8 mouse cellular contexts compared by ENCODE assay signal in genomic region chr11:61853659-61854058, GRCm38 (mm10). TPM values are rescaled to one million over a fixed set of nuclear protein-coding genes. Genes with fewer than 3 reads are reported as not detected.
DNase-seq lines count a peak whose midpoint lies in the region; ATAC-seq and TF ChIP-seq lines count a peak whose summit lies in the region.

No protein-coding gene starts in this region.

- H3K4me3 ChIP-seq in heart, embryonic 10.5 days: peak overlapping the region; percentile 98
- peak overlapping the region; percentile 67 for H3K4me3 ChIP-seq in C2C12 (ENCODE audit: insufficient read depth, poor library complexity, severe bottlenecking)
- H3K4me3 ChIP-seq in forebrain, embryonic 12.5 days (replicated peaks): peak overlapping the region; percentile 98
- H3K4me3 ChIP-seq in liver, embryonic 12.5 days: peak overlapping the region; percentile 92

- H3ac ChIP-seq in C2C12 (ENCODE audit: control insufficient read depth, insufficient read length, low read depth): peak overlapping the region; percentile 94

- H3K27me3 ChIP-seq in heart, embryonic 10.5 days (ENCODE audit: insufficient read depth, poor library complexity, severe bottlenecking): no peaks in the 10 kb centered on the region
- H3K27me3 ChIP-seq in C2C12 (ENCODE audit: control insufficient read depth, insufficient read depth, insufficient read length): no peaks in the 10 kb centered on the region
- no peaks in the 10 kb centered on the region for H3K27me3 ChIP-seq in forebrain, embryonic 12.5 days
- H3K27me3 ChIP-seq in liver, embryonic 12.5 days (replicated peaks): 0 out of 2 replicates have a peak, but pooled peaks cover 4% of the 10 kb centered on the region

- WGBS in heart, embryonic 10.5 days: 21% methylated on average over 5 of the region's 5 CpGs
- 10% methylated on average over 5 of the region's 5 CpGs for WGBS in forebrain, embryonic 12.5 days
- 17% methylated on average over 5 of the region's 5 CpGs for WGBS in liver, embryonic 12.5 days (ENCODE audit: insufficient replicate concordance)

- peak overlapping the region; percentile 98 for H3K27ac ChIP-seq in heart, embryonic 10.5 days
- peak overlapping the region; percentile 96 for H3K27ac ChIP-seq in forebrain, embryonic 12.5 days
- peak overlapping the region; percentile 88 for H3K27ac ChIP-seq in liver, embryonic 12.5 days

- peak overlapping the region; percentile 77 for H3K4me2 ChIP-seq in forebrain, embryonic 12.5 days
- peak overlapping the region; percentile 99 for H3K4me2 ChIP-seq in liver, embryonic 12.5 days

- H3K4me1 ChIP-seq in heart, embryonic 10.5 days: no peaks in the 10 kb centered on the region
- peaks cover 17% of the 10 kb centered on the region for H3K4me1 ChIP-seq in forebrain, embryonic 12.5 days
- H3K4me1 ChIP-seq in liver, embryonic 12.5 days: peaks cover 24% of the 10 kb centered on the region

- peak overlapping the region; percentile 99 for H3K9ac ChIP-seq in forebrain, embryonic 12.5 days
- peak overlapping the region; percentile 94 for H3K9ac ChIP-seq in liver, embryonic 12.5 days

- ATAC-seq in forebrain, embryonic 12.5 days (ENCODE audit: low FRiP score): no peak
- ATAC-seq in liver, embryonic 12.5 days: no peak

- H3K79me2 ChIP-seq in C2C12 (ENCODE audit: control insufficient read depth, insufficient read depth): no peaks in the 10 kb centered on the region

- TF ChIP-seq CTCF in C2C12 (IDR thresholded peaks at IDR 0.05; ENCODE audit: control insufficient read depth, insufficient read depth, insufficient read length): no peak

- no peak for DNase-seq in heart, embryonic 10.5 days (ENCODE audit: low spot score)
- DNase-seq in heart, postnatal 4 days: no peak
- no peak for DNase-seq in c-Kit-positive CD71-positive TER-119-positive erythroid progenitor cells, embryonic 14.5 days (ENCODE audit: low spot score)
- DNase-seq in layer of hippocampus, adult 9-10 months (ENCODE audit: low spot score): no peak
- DNase-seq in embryo, embryonic 11 days: no peak

- H3K9me3 ChIP-seq in heart, embryonic 10.5 days: no peaks in the 10 kb centered on the region
- no peaks in the 10 kb centered on the region for H3K9me3 ChIP-seq in forebrain, embryonic 12.5 days
- H3K9me3 ChIP-seq in liver, embryonic 12.5 days (replicated peaks): no peaks in the 10 kb centered on the region

- peaks cover 3% of the 10 kb centered on the region; the same call in 1 of the 2 replicates for H3K36me3 ChIP-seq in heart, embryonic 10.5 days
- no peaks in the 10 kb centered on the region for H3K36me3 ChIP-seq in C2C12 (ENCODE audit: control insufficient read depth, insufficient read depth)
- 0 out of 2 replicates have a peak, but pooled peaks cover 6% of the 10 kb centered on the region for H3K36me3 ChIP-seq in forebrain, embryonic 12.5 days (replicated peaks)
- H3K36me3 ChIP-seq in liver, embryonic 12.5 days: no peaks in the 10 kb centered on the region

- H3K79me3 ChIP-seq in C2C12 (ENCODE audit: low read depth): no peaks in the 10 kb centered on the region

TF ChIP-seq in C2C12, 6 proteins besides CTCF, POLR2A, EP300 and RAD21:
- no peak for TF ChIP-seq CEBPB (IDR thresholded peaks at IDR 0.05; ENCODE audit: low read depth)
- TF ChIP-seq FOSL1 (IDR thresholded peaks at IDR 0.05; ENCODE audit: insufficient read depth, low read length, poor library complexity, severe bottlenecking): no peak
- no peak for TF ChIP-seq MAX (IDR thresholded peaks at IDR 0.05)
- TF ChIP-seq USF1 (IDR thresholded peaks at IDR 0.05; ENCODE audit: low read depth): no peak
- no peak for TF ChIP-seq MYOG (IDR thresholded peaks at IDR 0.05; ENCODE audit: control insufficient read depth, extremely low read depth, insufficient read length)
- TF ChIP-seq MYOD1 (IDR thresholded peaks at IDR 0.05; ENCODE audit: control insufficient read depth, insufficient read length, low read depth): no peak

RNA-seq across cellular contexts. Expression of gene Ulk2, which starts 1.2 kb away (rescaled TPM):
- 9.8 and 11.5 TPM in 2 replicates for polyA plus RNA-seq in heart, embryonic 10.5 days (2016; fragmentation: Nextera tagmentation; extraction: Ambion mirVana)
- total RNA-seq in heart, postnatal 4 days (2021): 10 to 100 TPM; 30.3 to 32.1 TPM
- 5.6 TPM for polyA plus RNA-seq in C2C12 (2012; fragmentation: generic; extraction: Trizol)
- polyA plus RNA-seq in forebrain, embryonic 12.5 days (2016; fragmentation: Nextera tagmentation; extraction: Ambion mirVana): 31.4 and 32.3 TPM in 2 replicates
- 4.9 and 5.1 TPM in 2 replicates for polyA plus RNA-seq in liver, embryonic 12.5 days (2016; fragmentation: Nextera tagmentation; extraction: Ambion mirVana)
